In the genomic region with DNA sequence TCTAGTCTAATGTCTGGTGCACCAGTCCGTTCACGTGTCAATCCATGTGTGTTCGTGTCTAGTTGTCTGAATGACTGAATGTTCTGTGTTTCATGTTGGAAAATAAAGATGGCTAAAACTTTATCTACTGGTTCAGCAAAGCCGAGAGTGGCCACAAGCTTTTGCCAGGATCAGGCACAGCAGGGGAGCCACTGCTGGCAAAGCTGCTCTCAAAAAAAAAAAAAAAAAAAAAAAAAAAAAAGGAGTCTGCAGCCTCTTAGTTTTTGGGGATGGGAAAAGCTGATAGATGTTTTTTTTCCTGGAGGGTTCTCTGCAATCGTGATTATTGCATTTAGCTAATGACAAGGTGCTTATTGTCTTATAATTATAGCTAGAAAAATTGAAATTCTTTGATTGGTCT, we compare ENCODE assay signal across 7 mouse cellular contexts.
DNase-seq lines count a peak whose midpoint lies in the region; ATAC-seq and TF ChIP-seq lines count a peak whose summit lies in the region.
"Not testable (repeated sequence)": the region's sequence is repeated elsewhere in the genome, so short reads cannot be mapped to it uniquely, and the experiment has no call there.

No protein-coding gene starts in this region.

- 20% methylated on average over 5 of the region's 5 CpGs for WGBS in embryonic facial prominence, embryonic 13.5 days
- 13% methylated on average over 5 of the region's 5 CpGs for WGBS in forebrain, postnatal 0 days
- 31% methylated on average over 5 of the region's 5 CpGs for WGBS in heart, embryonic 13.5 days
- 17% methylated on average over 5 of the region's 5 CpGs for WGBS in hindbrain, embryonic 15.5 days
- WGBS in limb, embryonic 12.5 days = 36% methylated on average over 5 of the region's 5 CpGs
- WGBS in midbrain, embryonic 15.5 days = 9% methylated on average over 5 of the region's 5 CpGs

- ATAC-seq in embryonic facial prominence, embryonic 13.5 days (ENCODE audit: insufficient number of reproducible peaks, insufficient read depth, low FRiP score, low TSS enrichment, low read depth); forebrain, postnatal 0 days; heart, embryonic 13.5 days (ENCODE audit: extremely low read depth, insufficient number of reproducible peaks, low FRiP score, low TSS enrichment); hindbrain, embryonic 15.5 days (ENCODE audit: low FRiP score, low read depth); limb, embryonic 12.5 days (ENCODE audit: insufficient number of reproducible peaks, insufficient read depth, low FRiP score, low TSS enrichment, low read depth); midbrain, embryonic 15.5 days (replicated peaks): not testable (repeated sequence)

- H3K27me3 ChIP-seq in embryonic facial prominence, embryonic 13.5 days; forebrain, postnatal 0 days (ENCODE audit: insufficient read depth, low read length); heart, embryonic 13.5 days (replicated peaks); hindbrain, embryonic 15.5 days; limb, embryonic 12.5 days; midbrain, embryonic 15.5 days (replicated peaks): not testable (repeated sequence)

- H3K36me3 ChIP-seq in ES-E14 (ENCODE audit: control insufficient read depth, insufficient read depth, low read length, poor library complexity, severe bottlenecking); embryonic facial prominence, embryonic 13.5 days; forebrain, postnatal 0 days (ENCODE audit: insufficient read depth); heart, embryonic 13.5 days; hindbrain, embryonic 15.5 days; limb, embryonic 12.5 days; midbrain, embryonic 15.5 days (replicated peaks): not testable (repeated sequence)

- not testable (repeated sequence) for H3K27ac ChIP-seq in ES-E14 (ENCODE audit: insufficient read depth, low read depth, low read length, poor library complexity, severe bottlenecking); embryonic facial prominence, embryonic 13.5 days; forebrain, postnatal 0 days (ENCODE audit: low read depth, low read length); heart, embryonic 13.5 days (replicated peaks); hindbrain, embryonic 15.5 days (replicated peaks); limb, embryonic 12.5 days; midbrain, embryonic 15.5 days

- not testable (repeated sequence) for H3K4me1 ChIP-seq in ES-E14 (ENCODE audit: control insufficient read depth in 2 of 2, insufficient read depth in 2 of 2, low read length in 2 of 2, poor library complexity in 1 of 2); embryonic facial prominence, embryonic 13.5 days; forebrain, postnatal 0 days (ENCODE audit: insufficient read depth); hindbrain, embryonic 15.5 days (replicated peaks); limb, embryonic 12.5 days (replicated peaks); midbrain, embryonic 15.5 days
- peaks cover 13% of the 10 kb centered on the region; the same call in 1 of the 2 replicates for H3K4me1 ChIP-seq in heart, embryonic 13.5 days

- in situ Hi-C loops in ES-E14 (cut with MboI; ENCODE audit: low sequenced_read_pairs in 2 of 2, unreplicated experiment in 2 of 2) = not testable (repeated sequence)

- not testable (repeated sequence) for DNase-seq in ES-E14 (ENCODE audit: low read depth, low spot score); forebrain, postnatal 0 days

- not testable (repeated sequence) for H3K4me3 ChIP-seq in ES-E14 (ENCODE audit: insufficient read depth in 1 of 2, low read depth in 1 of 2, low read length in 2 of 2, poor library complexity in 1 of 2, severe bottlenecking in 1 of 2); embryonic facial prominence, embryonic 13.5 days; forebrain, postnatal 0 days (ENCODE audit: low read depth, low read length); hindbrain, embryonic 15.5 days; limb, embryonic 12.5 days (replicated peaks); midbrain, embryonic 15.5 days
- H3K4me3 ChIP-seq in heart, embryonic 13.5 days = peak overlapping the region; percentile 32; the same call in 1 of the 2 replicates

- not testable (repeated sequence) for H3K9me3 ChIP-seq in ES-E14 (ENCODE audit: control insufficient read depth, insufficient read depth, low read depth, low read length); embryonic facial prominence, embryonic 13.5 days; forebrain, postnatal 0 days (ENCODE audit: low read length); heart, embryonic 13.5 days; hindbrain, embryonic 15.5 days; limb, embryonic 12.5 days; midbrain, embryonic 15.5 days

- TF ChIP-seq CTCF in forebrain, postnatal 0 days (IDR thresholded peaks at IDR 0.05; ENCODE audit: low read depth) = not testable (repeated sequence)

- H3K9ac ChIP-seq in ES-E14 (ENCODE audit: insufficient read depth, low read depth, low read length, poor library complexity, severe bottlenecking); embryonic facial prominence, embryonic 13.5 days; forebrain, postnatal 0 days; heart, embryonic 13.5 days; hindbrain, embryonic 15.5 days; limb, embryonic 12.5 days (replicated peaks); midbrain, embryonic 15.5 days: not testable (repeated sequence)

- 0 out of 2 replicates have a peak overlapping the region, but pooled peaks have one; percentile 21 for H3K4me2 ChIP-seq in embryonic facial prominence, embryonic 13.5 days
- 0 out of 2 replicates have a peak overlapping the region, but pooled peaks have one; percentile 34 for H3K4me2 ChIP-seq in forebrain, postnatal 0 days (ENCODE audit: low read depth)
- H3K4me2 ChIP-seq in heart, embryonic 13.5 days = peak overlapping the region; percentile 62
- peak overlapping the region; percentile 39 for H3K4me2 ChIP-seq in hindbrain, embryonic 15.5 days
- H3K4me2 ChIP-seq in limb, embryonic 12.5 days = peak overlapping the region; percentile 28; the same call in 1 of the 2 replicates
- H3K4me2 ChIP-seq in midbrain, embryonic 15.5 days = 0 out of 2 replicates have a peak overlapping the region, but pooled peaks have one; percentile 30

TF ChIP-seq in ES-E14, 5 proteins besides CTCF, POLR2A, EP300 and RAD21:
- peak; percentile 72 for TF ChIP-seq ZNF384 (IDR thresholded peaks at IDR 0.05; ENCODE audit: low read depth, low read length)
